Mouse (Mus musculus) CH12.LX (cell line): Measurements from ENCODE around the gene Csnk2b. TPM values are rescaled to one million over a fixed set of nuclear protein-coding genes. Genes with fewer than 3 reads are reported as not detected.

ENCODE experiments used
- DNase-seq: peaks from one replicate; pipeline ENCODE4 v3.0.0-alpha.2; 2013; ENCODE audit errors: extremely low read depth
- H3K27ac ChIP-seq: 2 replicates; pipeline ENCODE4 v1.5.1; 2012; ENCODE audit warnings: low read depth, mild to moderate bottlenecking, control low read depth, moderate library complexity; ENCODE audit not compliant: insufficient read depth
- H3K27me3 ChIP-seq: replicated peaks from 2 replicates; pipeline ENCODE3; 2012; ENCODE audit warnings: inconsistent platforms
- H3K36me3 ChIP-seq, 2 experiments: replicated peaks in 1 of 2; 2 replicates each; pipeline versions ENCODE3 to v1.6.1; 2012; ENCODE audit warnings: inconsistent platforms in 1 of 2, low read length in 1 of 2, mild to moderate bottlenecking in 1 of 2, mixed read lengths in 1 of 2, moderate library complexity in 1 of 2; ENCODE audit not compliant: control insufficient read depth in 1 of 2, insufficient read depth in 1 of 2
- H3K4me1 ChIP-seq, 2 experiments: 2 replicates each; pipeline ENCODE4 v1.6.1; 2012; ENCODE audit warnings: inconsistent platforms in 1 of 2, moderate library complexity in 1 of 2; ENCODE audit not compliant: insufficient read depth in 2 of 2, control insufficient read depth in 1 of 2
- H3K4me2 ChIP-seq: 2 replicates; pipeline ENCODE4 v1.6.1; 2012; ENCODE audit warnings: low read depth, mild to moderate bottlenecking, control low read depth; ENCODE audit not compliant: poor library complexity, insufficient read depth, severe bottlenecking
- H3K4me3 ChIP-seq, 3 experiments: fragments of 150-350 bp in 1 of 3; sonication (generic) in 1 of 3; replicated peaks in 1 of 3; 2 replicates each; pipeline versions ENCODE3 to v1.5.1; 2011 to 2012; ENCODE audit warnings: low read depth in 2 of 3, low read length in 2 of 3, mild to moderate bottlenecking in 2 of 3, moderate library complexity in 2 of 3, control low read depth in 1 of 3, improper control_type of control experiment in 1 of 3, inconsistent platforms in 1 of 3, mixed read lengths in 1 of 3; ENCODE audit not compliant: poor library complexity in 1 of 3
- H3K79me2 ChIP-seq: replicated peaks from 2 replicates; pipeline ENCODE4 v1.6.1; 2012; ENCODE audit warnings: mild to moderate bottlenecking, moderate library complexity; ENCODE audit not compliant: control insufficient read depth, poor library complexity, insufficient read depth, severe bottlenecking; ENCODE audit errors: extremely low read depth
- H3K9ac ChIP-seq: 2 replicates; pipeline ENCODE4 v1.6.1; 2012; ENCODE audit warnings: low read depth, mild to moderate bottlenecking, control low read depth, moderate library complexity; ENCODE audit not compliant: insufficient read depth
- H3K9me3 ChIP-seq: replicated peaks from 2 replicates; pipeline ENCODE3; 2012; ENCODE audit warnings: low read length, inconsistent platforms, mixed read lengths
- BHLHE40 ChIP-seq: IDR thresholded peaks from 2 replicates; pipeline ENCODE4 v1.6.1; 2011; ENCODE audit warnings: mild to moderate bottlenecking, low read depth, low read length, improper control_type of control experiment
- CHD1 ChIP-seq: IDR thresholded peaks from 2 replicates; pipeline ENCODE4 v1.6.1; 2012; ENCODE audit warnings: low read depth, low read length, improper control_type of control experiment, inconsistent platforms
- CHD2 ChIP-seq: IDR thresholded peaks from 2 replicates; pipeline ENCODE4 v1.6.1; 2011; ENCODE audit warnings: low read length, improper control_type of control experiment
- CTCF ChIP-seq, 2 experiments: IDR thresholded peaks in 1 of 2; conservative IDR thresholded peaks in 1 of 2; 2 replicates each; pipeline ENCODE4 v1.5.1; 2011 to 2012; ENCODE audit warnings: low read depth in 2 of 2, low read length in 2 of 2, improper control_type of control experiment in 1 of 2, inconsistent platforms in 1 of 2, mild to moderate bottlenecking in 1 of 2, moderate library complexity in 1 of 2
- ELF1 ChIP-seq: IDR thresholded peaks from 2 replicates; pipeline ENCODE4 v1.6.1; 2014; ENCODE audit warnings: low read depth, mild to moderate bottlenecking, inconsistent platforms, low read length, improper control_type of control experiment
- EP300 ChIP-seq: IDR thresholded peaks from 2 replicates; pipeline ENCODE4 v1.6.1; 2011; ENCODE audit warnings: low read length, improper control_type of control experiment
- ETS1 ChIP-seq: conservative IDR thresholded peaks from 2 replicates; pipeline ENCODE4 v1.6.1; 2012; ENCODE audit warnings: low read depth, mild to moderate bottlenecking, inconsistent platforms, low read length, improper control_type of control experiment, moderate library complexity
- GABPA ChIP-seq: IDR thresholded peaks from 2 replicates; pipeline ENCODE4 v1.6.1; 2012; ENCODE audit warnings: low read depth, low read length, improper control_type of control experiment, inconsistent platforms; ENCODE audit not compliant: insufficient replicate concordance
- JUN ChIP-seq: IDR thresholded peaks from 2 replicates; pipeline ENCODE4 v1.6.1; 2011; ENCODE audit warnings: low read depth, mild to moderate bottlenecking, low read length, improper control_type of control experiment, moderate library complexity; ENCODE audit not compliant: insufficient read depth
- NRF1 ChIP-seq: IDR thresholded peaks from 2 replicates; pipeline ENCODE4 v1.6.1; 2014; ENCODE audit warnings: low read depth, mild to moderate bottlenecking, inconsistent platforms, low read length, improper control_type of control experiment, moderate library complexity
- POLR2A ChIP-seq: IDR thresholded peaks from 2 replicates; pipeline ENCODE4 v1.6.1; 2011; ENCODE audit warnings: low read depth, mild to moderate bottlenecking, improper control_type of control experiment, low read length
- RAD21 ChIP-seq: IDR thresholded peaks from 2 replicates; pipeline ENCODE4 v1.6.1; 2011; ENCODE audit warnings: low read depth, mild to moderate bottlenecking, low read length, improper control_type of control experiment, moderate library complexity
- RCOR1 ChIP-seq: conservative IDR thresholded peaks from 2 replicates; pipeline ENCODE4 v1.6.1; 2012; ENCODE audit warnings: low read depth, mild to moderate bottlenecking, inconsistent platforms, low read length, improper control_type of control experiment
- SMC3 ChIP-seq: IDR thresholded peaks from 2 replicates; pipeline ENCODE4 v1.6.1; 2011; ENCODE audit warnings: low read depth, low read length, improper control_type of control experiment
- TBP ChIP-seq: conservative IDR thresholded peaks from 2 replicates; pipeline ENCODE4 v1.6.1; 2011; ENCODE audit warnings: low read depth, low read length, improper control_type of control experiment
- TCF12 ChIP-seq: IDR thresholded peaks from 2 replicates; pipeline ENCODE4 v1.6.1; 2014; ENCODE audit warnings: low read depth, mild to moderate bottlenecking, inconsistent platforms, low read length, improper control_type of control experiment
- UBTF ChIP-seq: IDR thresholded peaks from 2 replicates; pipeline ENCODE4 v1.6.1; 2012; ENCODE audit warnings: low read depth, mild to moderate bottlenecking, inconsistent platforms, low read length, improper control_type of control experiment, moderate library complexity
- ZC3H11A ChIP-seq: IDR thresholded peaks from 2 replicates; pipeline ENCODE4 v1.6.1; 2012; ENCODE audit warnings: low read depth, mild to moderate bottlenecking, inconsistent platforms, low read length, improper control_type of control experiment
- ZNF384 ChIP-seq: IDR thresholded peaks from 2 replicates; pipeline ENCODE4 v1.6.1; 2012; ENCODE audit warnings: low read depth, low read length, improper control_type of control experiment, inconsistent platforms
- dilution Hi-C: fragments of 300-500 bp; cut with MboI; formaldehyde crosslinking; loops from 2 replicates; pipeline ENCODE4 v1.14.3; 2020; ENCODE audit warnings: low sequenced_read_pairs; ENCODE audit not compliant: extremely low pct_unique_long_range_greater_than_20kb, extremely low pct_ligation_motif_present
- in situ Hi-C: fragments of 300-500 bp; cut with MboI; formaldehyde crosslinking; loops from 3 replicates; pipeline ENCODE4 v1.14.3; 2019; ENCODE audit warnings: low sequenced_read_pairs, low pct_ligation_motif_present, low pct_unique_long_range_greater_than_20kb, mixed read lengths
- polyA plus RNA-seq: library from polyadenylated mRNA; unstranded; fragments of >175 nt; gene quantifications from 2 replicates; pipeline ENCODE4 v1.2.1, GENCODE M21; 2012; ENCODE audit warnings: low read depth; ENCODE audit not compliant: insufficient read length
- total RNA-seq, 2 experiments: library from RNA; depleted of rRNA; stranded (reverse); fragments of 300-350 nt in 1 of 2; fragments of >200 nt in 1 of 2; gene quantifications; 2 replicates each; pipeline ENCODE4 v1.2.3; 2012 to 2014

Csnk2b gene
- total and polyA plus RNA-seq, 3 experiments, result 89.3 to 348 (median 130) TPM

GRCm38 (mm10) chr17:35105740-35106389 is 16.0 kb downstream of the Csnk2b start:
- Histone ChIP-seq H3K4me3 (no peak overlapping the region), H3K9ac (no peak overlapping the region), H3K79me2 (no peaks in the 10 kb centered on the region), H3K27ac (no peak overlapping the region), H3K4me2 (no peak overlapping the region), H3K9me3 (no peaks in the 10 kb centered on the region), H3K4me1 (peaks cover 0 to 4% of the 10 kb centered on the region in 2 experiments; a peak in 1 of 4 replicates), H3K27me3 (no peaks in the 10 kb centered on the region), H3K36me3 (peaks cover 25 to 41% of the 10 kb centered on the region in 2 experiments)
- 0 out of 2 replicates have a peak, but pooled peaks have one; percentile 25 for TF ChIP-seq ZC3H11A
- no peak for TF ChIP-seq TCF12
- TF ChIP-seq RAD21, result peak; percentile 79
- peak; percentile 81 for TF ChIP-seq ZNF384
- TF ChIP-seq ETS1, result no peak
- TF ChIP-seq SMC3, result peak; percentile 81
- TF ChIP-seq CTCF (conservative IDR thresholded peaks at IDR 0.05 in 1 of 2, IDR thresholded peaks at IDR 0.05 in 1 of 2; ENCODE audit: low read depth in 2 of 2, low read length in 2 of 2), result peak in 1 of 2 experiments; percentile 81; a peak in 2 of 4 replicates
- dilution Hi-C loops, result no loop called here
- in situ Hi-C loops, result no loop called here
- peak; percentile 30 for DNase-seq

- no peak for DNase-seq
- peaks cover 35 to 52% of the 10 kb centered on the region in 2 experiments for H3K36me3 ChIP-seq
- H3K9ac ChIP-seq, result no peak overlapping the region
- no peak overlapping the region for H3K27ac ChIP-seq
- peaks cover 0 to 4% of the 10 kb centered on the region in 2 experiments; a peak in 1 of 4 replicates for H3K4me1 ChIP-seq
- no peak for TF ChIP-seq TBP
- dilution Hi-C loops (no loop called here), in situ Hi-C loops (no loop called here)
- H3K79me2 ChIP-seq, result no peaks in the 10 kb centered on the region
- H3K27me3 ChIP-seq, result no peaks in the 10 kb centered on the region
- no peak overlapping the region for H3K4me3 ChIP-seq
- H3K4me2 ChIP-seq, result no peak overlapping the region
- H3K9me3 ChIP-seq, result no peaks in the 10 kb centered on the region
Observed at GRCm38 (mm10) chr17:35104754-35105153, 17.1 kb downstream of the Csnk2b start.

GRCm38 (mm10) chr17:35104079-35104478 is 17.8 kb downstream of the Csnk2b start:
- Histone ChIP-seq H3K4me1 (peaks cover 0 to 4% of the 10 kb centered on the region in 2 experiments; a peak in 1 of 4 replicates), H3K36me3 (peaks cover 40 to 59% of the 10 kb centered on the region in 2 experiments), H3K27ac (no peak overlapping the region), H3K4me3 (no peak overlapping the region), H3K9me3 (no peaks in the 10 kb centered on the region), H3K27me3 (no peaks in the 10 kb centered on the region), H3K4me2 (no peak overlapping the region), H3K9ac (no peak overlapping the region), H3K79me2 (no peaks in the 10 kb centered on the region)
- DNase-seq, result no peak
- TF ChIP-seq BHLHE40, result no peak
- TF ChIP-seq EP300, result no peak
- TF ChIP-seq RAD21, result no peak
- TF ChIP-seq ETS1, result no peak
- TF ChIP-seq GABPA, result no peak
- TF ChIP-seq RCOR1, result no peak
- TF ChIP-seq UBTF, result no peak
- TF ChIP-seq TCF12, result no peak
- no peak for TF ChIP-seq JUN
- no peak for TF ChIP-seq NRF1
- TF ChIP-seq ZC3H11A, result no peak
- no peak for TF ChIP-seq CHD2
- no peak for TF ChIP-seq ELF1
- no peak for TF ChIP-seq POLR2A
- TF ChIP-seq CHD1, result no peak
- TF ChIP-seq CTCF (conservative IDR thresholded peaks at IDR 0.05 in 1 of 2, IDR thresholded peaks at IDR 0.05 in 1 of 2; ENCODE audit: low read depth in 2 of 2, low read length in 2 of 2), result no peak
- in situ Hi-C loops (no loop called here), dilution Hi-C loops (no loop called here)
